Mouse (Mus musculus) bone marrow, adult 2 months (tissue): ENCODE data around the gene Samd10.

Experiments used
- CTCF ChIP-seq: fragments of 200-500 bp; IDR thresholded peaks from 2 replicates; pipeline ENCODE4 v1.5.1; 2011; ENCODE audit warnings: low read length, control low read depth; ENCODE audit not compliant: control insufficient read depth, insufficient read depth
- POLR2A ChIP-seq: fragments of 200-500 bp; IDR thresholded peaks from 2 replicates; pipeline ENCODE4 v1.6.1; 2011; ENCODE audit warnings: low read depth, mild to moderate bottlenecking, control low read depth, low read length, borderline replicate concordance; ENCODE audit not compliant: control insufficient read depth

GRCm38 (mm10) chr2:181591528-181592085 is 7.4 kb downstream of the Samd10 start, which contains the start of gene Prpf6:
- TF ChIP-seq CTCF: no peak
- no peak for TF ChIP-seq POLR2A
